Mouse (Mus musculus): Measurements from ENCODE around the gene Akap13. TPM values are rescaled to one million over a fixed set of nuclear protein-coding genes. Genes with fewer than 3 reads are reported as not detected.

Akap13 gene
- polyA plus RNA-seq, 1 experiment from 2014 or later = 32.1 TPM

DNA sequence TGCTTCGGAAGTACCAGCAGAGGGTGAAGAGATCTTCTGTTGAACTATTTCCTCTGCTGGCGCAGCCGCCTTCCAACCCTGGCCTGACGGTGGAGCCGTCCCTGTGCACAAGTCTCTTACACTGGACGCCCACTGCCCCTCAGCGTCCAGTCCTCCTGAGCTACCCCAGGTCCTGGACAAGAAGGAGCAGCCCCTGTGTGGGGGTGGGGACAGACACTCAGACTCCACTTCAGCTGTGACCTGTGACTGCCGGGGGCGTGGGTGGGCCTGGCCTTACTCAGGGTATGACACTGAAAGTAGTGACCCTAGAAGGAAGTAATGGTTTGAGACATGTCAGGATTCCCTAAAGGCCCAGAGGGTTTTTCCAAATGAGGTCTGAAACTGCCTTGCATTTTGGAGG is 295.2 kb downstream of the Akap13 start:
- 88% methylated on average over 9 of the region's 9 CpGs for WGBS
- Histone ChIP-seq H3K4me2 (replicated peaks; ENCODE audit: low read depth, low read length) (no peak overlapping the region), H3K9ac (ENCODE audit: low read depth, low read length) (no peak overlapping the region), H3K27ac (ENCODE audit: low read depth, low read length) (no peak overlapping the region), H3K4me3 (ENCODE audit: low read depth, low read length) (no peak overlapping the region), H3K27me3 (ENCODE audit: control insufficient read depth, insufficient read depth, low read length) (no peaks in the 10 kb centered on the region), H3K36me3 (ENCODE audit: control insufficient read depth, insufficient read depth, low read length) (peaks cover 9% of the 10 kb centered on the region; the same call in 1 of the 2 replicates), H3K4me1 (replicated peaks; ENCODE audit: control insufficient read depth, insufficient read depth, low read length) (peaks cover 2% of the 10 kb centered on the region), H3K9me3 (ENCODE audit: control insufficient read depth, low read length) (no peaks in the 10 kb centered on the region)
- DNase-seq (ENCODE audit: low spot score) (no peak), ATAC-seq (ENCODE audit: low FRiP score) (no peak)

DNA sequence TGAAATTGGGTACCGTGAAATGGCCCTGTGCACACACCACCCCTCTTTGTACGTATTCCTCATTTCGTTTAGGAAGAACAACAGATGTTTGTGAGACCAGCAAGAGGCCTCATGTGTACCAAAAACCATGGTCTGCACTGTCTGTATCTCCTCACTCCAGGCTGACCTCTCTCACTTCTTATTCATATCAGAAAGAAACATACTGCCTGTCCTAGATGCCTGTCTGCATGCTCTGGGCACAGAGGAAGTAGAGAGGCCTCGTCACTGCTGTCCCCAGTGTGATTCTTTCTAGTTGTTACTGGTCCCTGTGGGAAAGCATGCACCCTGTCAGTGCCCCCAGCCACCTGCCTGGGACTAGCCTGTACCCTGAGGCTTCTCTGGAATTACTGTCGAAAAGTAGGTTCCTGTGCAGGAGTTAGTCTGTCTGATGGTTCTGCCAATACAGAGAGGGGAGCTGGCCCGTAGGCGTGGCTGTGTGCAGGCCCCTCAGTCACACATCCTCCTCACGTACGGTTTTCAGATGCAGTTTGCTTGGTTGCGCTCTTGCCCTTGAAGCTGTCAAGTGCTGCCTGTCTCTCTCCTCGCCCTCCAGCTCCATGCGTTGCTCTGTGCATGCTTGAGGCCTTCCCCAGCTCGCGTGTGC is 295.9 kb downstream of the Akap13 start:
- no peak overlapping the region for H3K9ac ChIP-seq (ENCODE audit: low read depth, low read length)
- H3K36me3 ChIP-seq (ENCODE audit: control insufficient read depth, insufficient read depth, low read length) = peaks cover 9% of the 10 kb centered on the region; the same call in 1 of the 2 replicates
- DNase-seq (ENCODE audit: low spot score) (no peak), ATAC-seq (ENCODE audit: low FRiP score) (no peak)
- H3K4me1 ChIP-seq (replicated peaks; ENCODE audit: control insufficient read depth, insufficient read depth, low read length) = peaks cover 4% of the 10 kb centered on the region
- no peaks in the 10 kb centered on the region for H3K9me3 ChIP-seq (ENCODE audit: control insufficient read depth, low read length)
- H3K27ac ChIP-seq (ENCODE audit: low read depth, low read length) = no peak overlapping the region
- 88% methylated on average over 14 of the region's 14 CpGs for WGBS
- no peak overlapping the region for H3K4me2 ChIP-seq (replicated peaks; ENCODE audit: low read depth, low read length)
- no peaks in the 10 kb centered on the region for H3K27me3 ChIP-seq (ENCODE audit: control insufficient read depth, insufficient read depth, low read length)
- no peak overlapping the region for H3K4me3 ChIP-seq (ENCODE audit: low read depth, low read length)

DNA sequence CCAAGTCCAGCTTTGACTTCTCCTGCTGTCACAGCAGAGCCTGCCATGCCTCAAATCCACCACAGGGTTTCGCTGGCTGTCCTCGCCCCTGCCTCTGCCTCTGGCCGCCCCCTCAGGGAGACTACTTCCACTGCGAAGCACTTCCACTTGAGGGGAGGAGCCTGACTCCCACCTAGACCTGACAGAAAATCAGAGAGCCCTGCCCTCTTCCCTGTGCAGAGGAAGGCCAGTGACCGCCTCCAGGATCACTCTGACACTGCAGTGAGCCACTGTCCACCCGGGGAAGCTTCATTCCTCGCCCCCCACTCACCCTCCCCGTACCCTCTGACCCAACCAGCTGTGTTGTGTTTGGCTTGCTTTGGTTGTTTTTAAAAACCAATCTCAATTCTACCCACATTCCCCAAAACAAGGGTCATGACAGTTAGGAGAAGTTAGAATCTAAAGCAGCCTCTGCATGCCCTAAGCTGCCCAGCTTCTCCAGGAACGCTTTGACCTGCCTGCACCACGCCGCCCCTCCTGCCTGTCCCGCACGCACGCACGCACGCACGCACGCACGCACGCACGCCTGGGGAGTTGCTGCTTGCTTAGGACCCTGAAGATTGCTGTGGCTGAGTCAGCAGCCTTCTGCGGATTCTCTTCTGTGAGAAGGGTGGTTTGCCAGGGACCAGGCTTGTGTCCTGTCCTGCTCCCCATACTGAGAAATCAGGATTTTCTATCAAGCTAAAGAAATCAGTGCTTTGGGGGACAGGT is 297.3 kb downstream of the Akap13 start:
- Histone ChIP-seq H3K4me2 (replicated peaks; ENCODE audit: low read depth, low read length) (no peak overlapping the region), H3K4me3 (ENCODE audit: low read depth, low read length) (no peak overlapping the region), H3K9ac (ENCODE audit: low read depth, low read length) (no peak overlapping the region), H3K9me3 (ENCODE audit: control insufficient read depth, low read length) (no peaks in the 10 kb centered on the region), H3K27ac (ENCODE audit: low read depth, low read length) (no peak overlapping the region), H3K4me1 (replicated peaks; ENCODE audit: control insufficient read depth, insufficient read depth, low read length) (peaks cover 4% of the 10 kb centered on the region), H3K27me3 (ENCODE audit: control insufficient read depth, insufficient read depth, low read length) (no peaks in the 10 kb centered on the region), H3K36me3 (ENCODE audit: control insufficient read depth, insufficient read depth, low read length) (peaks cover 8% of the 10 kb centered on the region; the same call in 1 of the 2 replicates)
- ATAC-seq (ENCODE audit: low FRiP score) (no peak), DNase-seq (ENCODE audit: low spot score) (peak; percentile 7)
- 49% methylated on average over 22 of the region's 22 CpGs for WGBS

DNA sequence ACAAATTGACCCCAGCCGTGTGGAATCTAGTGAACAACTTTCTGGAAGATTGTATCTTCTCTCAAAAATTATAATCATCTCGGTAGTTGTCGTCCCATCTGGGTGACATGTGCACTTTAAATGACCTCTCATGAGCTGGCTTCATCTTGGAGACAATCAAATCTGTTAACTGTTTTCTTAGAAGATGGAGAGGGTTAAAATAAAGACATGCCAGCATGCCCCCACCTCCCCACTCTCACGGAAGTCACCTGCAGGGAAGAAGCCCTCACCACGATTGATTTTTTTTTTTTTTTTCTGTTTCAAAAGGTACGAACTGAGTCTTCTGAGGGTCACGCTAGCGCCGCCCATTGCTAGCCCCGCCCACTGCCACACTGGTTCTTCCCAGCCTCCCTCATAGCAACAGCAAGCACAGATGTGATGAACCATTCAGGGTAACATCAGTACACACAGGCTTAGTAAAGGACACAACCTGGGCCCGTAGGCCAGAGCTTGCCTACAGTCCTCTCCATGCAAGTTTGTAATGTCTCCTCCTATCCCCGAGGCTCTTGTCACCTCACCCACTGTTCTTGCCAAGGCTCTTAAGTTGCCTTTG is 298.0 kb downstream of the Akap13 start:
- ATAC-seq (ENCODE audit: low FRiP score) (no peak), DNase-seq (ENCODE audit: low spot score) (peak; percentile 22)
- Histone ChIP-seq H3K4me2 (replicated peaks; ENCODE audit: low read depth, low read length) (no peak overlapping the region), H3K4me1 (replicated peaks; ENCODE audit: control insufficient read depth, insufficient read depth, low read length) (peaks cover 4% of the 10 kb centered on the region), H3K9ac (ENCODE audit: low read depth, low read length) (no peak overlapping the region), H3K9me3 (ENCODE audit: control insufficient read depth, low read length) (no peaks in the 10 kb centered on the region), H3K27me3 (ENCODE audit: control insufficient read depth, insufficient read depth, low read length) (no peaks in the 10 kb centered on the region), H3K27ac (ENCODE audit: low read depth, low read length) (no peak overlapping the region), H3K4me3 (ENCODE audit: low read depth, low read length) (no peak overlapping the region), H3K36me3 (ENCODE audit: control insufficient read depth, insufficient read depth, low read length) (0 out of 2 replicates have a peak, but pooled peaks cover 3% of the 10 kb centered on the region)
- WGBS = 33% methylated on average over 12 of the region's 12 CpGs

DNA sequence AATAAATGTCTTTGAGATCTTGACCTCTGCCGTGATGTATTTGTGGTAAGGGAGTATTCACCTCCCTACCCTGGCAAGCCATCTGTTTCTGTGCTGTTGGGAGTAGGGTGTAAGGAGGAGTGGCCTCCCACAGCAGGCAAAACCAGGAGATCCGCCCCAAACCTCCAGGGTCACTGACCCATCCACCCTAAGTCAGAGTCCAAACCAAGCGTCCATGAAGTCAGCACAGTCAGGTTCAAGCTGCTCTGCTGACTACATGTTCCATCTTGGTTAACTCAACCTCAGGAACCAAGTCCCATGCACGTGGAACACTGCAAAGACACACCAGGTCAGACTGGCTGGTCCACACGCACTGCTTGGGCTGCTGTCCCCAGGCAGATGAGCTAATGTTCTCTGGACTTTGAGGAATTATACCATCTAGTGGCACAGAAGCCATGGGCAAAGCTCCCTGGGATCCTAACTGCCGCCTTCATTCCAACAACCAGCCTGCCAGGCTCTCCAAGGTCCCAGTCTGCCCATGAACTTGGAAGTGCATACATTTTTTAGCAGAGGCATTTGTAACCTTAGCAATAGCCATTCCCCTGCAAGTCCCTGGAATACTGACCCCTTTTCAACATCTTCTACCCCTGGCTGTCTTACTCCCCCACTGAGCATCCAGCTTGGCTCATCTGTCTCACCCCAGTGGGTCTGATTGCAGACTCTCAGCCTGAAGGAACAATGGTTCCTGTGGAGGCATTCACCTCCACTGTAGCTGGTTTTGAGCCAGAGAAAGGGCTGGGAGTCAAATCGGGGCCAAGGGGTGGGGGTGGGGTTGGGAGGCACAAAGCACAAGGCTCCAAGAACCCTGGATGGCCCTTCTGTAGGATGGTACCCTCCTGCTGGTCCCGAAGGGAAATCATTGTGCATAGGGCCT is 299.5 kb downstream of the Akap13 start:
- Histone ChIP-seq H3K36me3 (ENCODE audit: control insufficient read depth, insufficient read depth, low read length) (no peaks in the 10 kb centered on the region), H3K27me3 (ENCODE audit: control insufficient read depth, insufficient read depth, low read length) (no peaks in the 10 kb centered on the region), H3K9ac (ENCODE audit: low read depth, low read length) (no peak overlapping the region), H3K4me3 (ENCODE audit: low read depth, low read length) (no peak overlapping the region), H3K4me1 (replicated peaks; ENCODE audit: control insufficient read depth, insufficient read depth, low read length) (peaks cover 4% of the 10 kb centered on the region), H3K4me2 (replicated peaks; ENCODE audit: low read depth, low read length) (no peak overlapping the region), H3K9me3 (ENCODE audit: control insufficient read depth, low read length) (no peaks in the 10 kb centered on the region), H3K27ac (ENCODE audit: low read depth, low read length) (0 out of 2 replicates have a peak overlapping the region, but pooled peaks have one; percentile 47)
- WGBS = 24% methylated on average over 8 of the region's 8 CpGs
- peak; percentile 67 for ATAC-seq (ENCODE audit: low FRiP score)
- peak; percentile 22 for DNase-seq (ENCODE audit: low spot score)

DNA sequence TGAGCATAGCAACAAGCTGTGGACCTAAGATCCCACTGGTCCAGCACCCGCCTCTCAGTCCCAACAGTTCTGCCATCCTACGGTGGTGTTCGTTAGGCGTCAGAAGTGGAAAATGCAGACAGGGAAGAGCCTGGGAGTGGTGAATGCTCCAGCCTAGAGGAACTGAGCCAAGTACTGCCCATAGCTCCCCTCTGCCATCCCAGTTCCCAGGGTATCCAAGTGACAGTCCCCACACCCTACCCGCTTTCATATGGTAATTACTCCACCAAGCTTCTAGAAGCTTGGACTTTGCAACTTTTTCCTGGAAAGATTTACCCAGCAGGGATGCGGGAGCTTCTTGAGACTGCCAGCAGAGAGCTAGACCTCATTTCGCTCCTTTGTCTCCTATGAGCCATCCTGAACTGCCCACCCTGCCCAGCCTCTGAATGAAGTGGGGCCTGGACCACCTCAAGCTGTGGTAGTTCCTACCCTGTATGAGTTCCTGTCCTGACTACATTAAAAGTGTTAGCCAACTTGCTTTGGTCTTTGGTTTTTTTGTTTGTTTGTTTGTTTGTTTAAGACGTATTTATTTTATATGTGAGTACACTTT is 300.6 kb downstream of the Akap13 start:
- Histone ChIP-seq H3K4me1 (replicated peaks; ENCODE audit: control insufficient read depth, insufficient read depth, low read length) (peaks cover 4% of the 10 kb centered on the region), H3K27ac (ENCODE audit: low read depth, low read length) (no peak overlapping the region), H3K9ac (ENCODE audit: low read depth, low read length) (no peak overlapping the region), H3K9me3 (ENCODE audit: control insufficient read depth, low read length) (no peaks in the 10 kb centered on the region), H3K4me3 (ENCODE audit: low read depth, low read length) (no peak overlapping the region), H3K27me3 (ENCODE audit: control insufficient read depth, insufficient read depth, low read length) (no peaks in the 10 kb centered on the region), H3K4me2 (replicated peaks; ENCODE audit: low read depth, low read length) (no peak overlapping the region), H3K36me3 (ENCODE audit: control insufficient read depth, insufficient read depth, low read length) (no peaks in the 10 kb centered on the region)
- peak; percentile 7 for DNase-seq (ENCODE audit: low spot score)
- ATAC-seq (ENCODE audit: low FRiP score) = peak; percentile 34; the same call in 1 of the 2 replicates
- WGBS = 38% methylated on average over 8 of the region's 8 CpGs

DNA sequence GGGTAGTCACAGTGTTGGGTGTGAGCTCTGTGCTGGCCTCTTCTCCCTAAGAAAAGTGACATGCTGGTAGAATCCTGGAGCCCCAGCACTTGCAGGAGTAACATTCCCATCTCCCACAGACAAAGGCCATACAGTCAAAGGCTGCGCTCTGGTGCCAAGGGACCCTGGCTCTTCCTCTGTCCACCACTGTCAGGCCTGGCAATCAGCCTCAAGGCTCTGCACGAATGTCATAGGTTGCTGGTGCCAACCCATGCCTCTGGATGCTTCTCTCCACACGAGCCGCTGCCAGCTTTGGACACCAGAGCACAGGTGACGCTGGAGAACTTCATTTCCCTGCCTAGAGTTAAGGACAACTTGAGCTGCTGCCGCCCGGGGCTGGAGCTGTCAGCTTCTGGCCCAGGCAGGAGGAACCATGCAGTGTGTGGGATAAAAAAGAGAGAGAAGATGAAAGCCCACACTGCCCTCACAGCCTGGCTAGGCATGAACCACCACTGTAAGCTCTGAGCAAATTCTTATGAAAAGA is 304.7 kb downstream of the Akap13 start:
- DNase-seq (ENCODE audit: low spot score) (no peak), ATAC-seq (ENCODE audit: low FRiP score) (no peak)
- 83% methylated on average over 7 of the region's 7 CpGs for WGBS

More for the DNA sequence above, 304.7 kb downstream of the Akap13 start:
- H3K27ac ChIP-seq (ENCODE audit: low read depth, low read length) = no peak overlapping the region
- H3K36me3 ChIP-seq (ENCODE audit: control insufficient read depth, insufficient read depth, low read length) = no peaks in the 10 kb centered on the region
- no peak overlapping the region for H3K4me2 ChIP-seq (replicated peaks; ENCODE audit: low read depth, low read length)
- no peak overlapping the region for H3K9ac ChIP-seq (ENCODE audit: low read depth, low read length)
- H3K27me3 ChIP-seq (ENCODE audit: control insufficient read depth, insufficient read depth, low read length) = no peaks in the 10 kb centered on the region
- no peak overlapping the region for H3K4me3 ChIP-seq (ENCODE audit: low read depth, low read length)
- H3K9me3 ChIP-seq (ENCODE audit: control insufficient read depth, low read length) = no peaks in the 10 kb centered on the region
- H3K4me1 ChIP-seq (replicated peaks; ENCODE audit: control insufficient read depth, insufficient read depth, low read length) = peaks cover 3% of the 10 kb centered on the region; the same call in 1 of the 2 replicates

All from hindbrain, embryonic 11.5 days (tissue).